Mouse (Mus musculus): ENCODE measurements around the gene Rtf2. TPM values are rescaled to one million over a fixed set of nuclear protein-coding genes. Genes with fewer than 3 reads are reported as not detected.

Gene Rtf2
- 10 to 100 TPM; 30.8 to 32.9 TPM for total RNA-seq (2021)
- long read RNA-seq, experiment 1, transcript Rtf2-201 (9 exons, 2,173 nt), result major isoform, 50 of 57 reads
- long read RNA-seq, experiment 1, partial matches to known transcripts, result 2 of 57 reads
- long read RNA-seq, experiment 1, other reads (novel, unspliced or antisense), result 5 of 57 reads
- long read RNA-seq, experiment 2, transcript Rtf2-201 (9 exons, 2,173 nt), result major isoform, 64 of 70 reads
- long read RNA-seq, experiment 2, partial matches to known transcripts, result 2 of 70 reads
- long read RNA-seq, experiment 2, other reads (novel, unspliced or antisense), result 4 of 70 reads

GRCm38 (mm10) chr2:172439843-172440639 lies at the start of gene Rtf2:
TSS of gene Rtf2 (plus strand) at chr2:172440556.
- DNase-seq, result peak; percentile 99
- intact Hi-C loops (cut with DNase I; ENCODE audit: low total_unique reads), result no loop called here

DNA sequence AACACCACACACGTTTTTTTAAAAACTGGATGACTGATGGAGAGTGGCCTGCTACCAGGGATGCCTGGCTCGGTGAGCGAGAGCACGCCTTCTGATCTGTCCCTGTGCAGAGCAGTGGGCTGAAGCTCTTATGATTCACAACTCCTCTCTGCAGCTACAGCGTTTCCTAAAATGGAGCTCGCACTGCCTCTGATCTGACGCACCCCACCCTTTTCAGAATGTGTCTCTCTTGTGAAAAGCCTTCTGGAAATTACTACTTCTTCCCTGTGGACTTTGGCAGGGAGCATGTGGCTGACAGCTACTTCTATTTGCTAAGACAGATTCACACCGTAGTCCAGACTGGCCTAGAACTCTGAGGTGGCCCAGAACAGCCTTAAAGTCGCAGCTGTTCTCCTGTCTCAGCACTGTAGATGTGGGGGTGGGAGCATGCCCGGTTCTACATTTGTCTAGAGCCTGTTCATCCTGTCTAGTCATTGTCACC lies 48.3 kb upstream of the Rtf2 start:
- intact Hi-C loops (cut with DNase I; ENCODE audit: low total_unique reads), result no loop called here
- no peak for DNase-seq

- no peak for DNase-seq
- intact Hi-C loops (cut with DNase I; ENCODE audit: low total_unique reads), result no loop called here
Measured at GRCm38 (mm10) chr2:172393391-172394051, 46.8 kb upstream of the Rtf2 start, which contains the start of gene Cass4. TSS of gene Cass4 (plus strand) at chr2:172393794.

DNA sequence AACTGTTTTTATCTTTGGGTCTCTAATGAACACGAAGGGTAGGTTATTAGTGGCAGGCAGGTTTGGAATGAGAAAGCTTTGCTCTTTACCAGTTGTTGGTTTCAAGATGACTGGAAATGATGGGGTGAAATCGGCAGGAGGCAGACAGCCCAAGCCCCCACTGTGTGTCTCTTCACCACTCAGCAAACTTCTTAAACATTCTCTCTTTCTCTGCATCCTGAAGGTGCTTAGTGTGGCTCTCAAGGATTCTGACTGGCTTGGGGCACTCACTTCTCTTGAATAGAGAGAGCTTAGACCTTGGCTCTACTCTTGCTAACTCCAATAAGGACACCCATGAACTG lies 46.3 kb upstream of the Rtf2 start:
- no peak for DNase-seq
- intact Hi-C loops (cut with DNase I; ENCODE audit: low total_unique reads), result no loop called here

DNA sequence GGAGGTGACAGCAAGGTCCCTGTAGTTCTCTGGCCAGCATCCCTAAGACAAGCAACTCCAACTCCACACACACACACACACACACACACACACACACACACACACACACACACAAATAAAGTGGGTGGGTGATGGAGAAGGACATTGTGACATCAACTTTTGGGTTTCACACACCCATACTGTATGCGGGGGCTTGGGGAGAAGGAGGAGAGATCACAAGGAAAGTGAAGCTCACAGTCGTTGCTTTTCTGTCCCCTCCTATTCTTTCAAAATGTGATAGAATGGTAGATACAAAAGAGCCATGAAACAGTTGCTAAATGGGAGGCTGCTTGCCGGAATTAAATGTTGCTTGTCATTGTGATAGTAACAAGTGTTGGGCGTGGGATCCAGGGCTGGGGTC lies 45.7 kb upstream of the Rtf2 start:
- intact Hi-C loops (cut with DNase I; ENCODE audit: low total_unique reads), result no loop called here
- DNase-seq, result no peak

- no peak for DNase-seq
- intact Hi-C loops (cut with DNase I; ENCODE audit: low total_unique reads), result no loop called here
Measured at GRCm38 (mm10) chr2:172395961-172396360, 44.4 kb upstream of the Rtf2 start.

DNA sequence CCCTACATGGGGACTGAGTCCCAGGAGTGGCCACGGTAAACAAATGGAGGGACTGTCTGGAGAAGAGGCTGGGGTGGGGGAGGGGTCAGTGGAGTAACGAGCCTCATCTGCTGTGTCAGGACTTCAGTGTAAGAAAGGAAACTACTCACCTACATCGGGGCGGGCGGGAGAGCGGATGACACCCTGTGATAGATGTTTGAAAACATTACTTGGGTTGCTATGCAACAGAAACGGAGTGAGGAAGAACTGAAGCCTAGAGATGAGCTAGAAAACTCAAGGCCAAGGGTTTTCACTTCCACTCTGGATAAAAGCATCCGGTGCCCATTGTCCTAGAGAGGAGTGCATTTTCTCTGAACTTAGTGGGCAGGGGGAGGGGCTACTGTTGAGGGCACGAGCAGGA lies 40.5 kb upstream of the Rtf2 start:
- intact Hi-C loops (cut with DNase I; ENCODE audit: low total_unique reads), result no loop called here
- no peak for DNase-seq

DNA sequence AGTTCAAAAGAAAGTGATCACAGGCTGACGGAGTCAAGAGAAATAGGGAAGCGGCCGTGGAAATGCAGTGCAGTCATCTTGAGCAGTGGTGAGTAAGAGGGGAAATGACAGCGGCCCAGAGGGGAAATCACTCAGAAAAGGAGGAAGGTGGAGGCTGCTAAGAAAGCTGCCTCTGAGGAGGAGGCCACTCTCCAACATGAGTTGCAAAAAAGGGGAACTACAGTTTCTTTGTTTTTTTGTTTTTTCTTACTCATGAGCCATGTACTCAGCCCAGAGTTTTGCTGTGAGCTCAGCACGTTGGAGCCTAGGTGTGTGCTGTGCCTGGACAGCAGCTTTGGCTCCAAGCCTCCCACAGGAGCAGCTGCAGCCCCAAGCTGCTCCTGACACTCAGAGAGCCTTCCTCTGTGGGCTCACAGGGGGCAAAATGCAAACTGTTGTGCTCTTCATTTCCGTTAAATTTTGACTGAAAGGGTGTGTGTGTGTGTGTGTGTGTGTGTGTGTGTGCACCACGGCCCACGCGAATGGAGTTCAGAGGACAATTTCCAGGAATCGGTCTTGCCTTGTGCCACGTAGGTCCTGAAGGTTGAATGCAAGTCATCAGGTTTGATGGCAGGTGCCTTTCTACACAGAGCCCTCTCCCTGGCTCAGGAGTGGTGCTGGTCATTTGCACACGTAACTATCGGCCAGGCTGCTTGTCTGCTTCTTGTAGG lies 39.1 kb upstream of the Rtf2 start:
- intact Hi-C loops (cut with DNase I; ENCODE audit: low total_unique reads), result no loop called here
- DNase-seq, result no peak

GRCm38 (mm10) chr2:172404239-172404638 lies 36.1 kb upstream of the Rtf2 start:
- intact Hi-C loops (cut with DNase I; ENCODE audit: low total_unique reads), result no loop called here
- DNase-seq, result no peak

DNA sequence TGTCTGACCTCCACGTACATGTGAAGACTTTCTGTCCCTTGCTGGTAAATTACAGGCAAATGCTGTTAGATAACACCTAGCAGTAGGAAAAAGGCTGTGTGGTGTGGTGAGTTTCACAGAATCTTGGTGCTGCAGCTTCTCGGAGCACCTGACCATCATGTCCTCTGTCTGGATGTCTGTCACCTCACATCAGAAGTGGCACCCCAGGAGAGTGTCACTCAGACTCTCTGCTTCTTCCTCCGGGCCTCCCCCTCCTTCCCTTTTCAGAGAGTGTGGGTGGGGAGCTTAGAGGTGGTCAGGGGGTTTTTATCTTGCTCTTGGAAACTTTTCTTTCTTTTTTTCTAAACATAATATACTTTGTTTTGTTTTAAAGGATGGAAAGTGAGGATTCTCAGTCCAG lies 35.3 kb upstream of the Rtf2 start:
- no peak for DNase-seq
- intact Hi-C loops (cut with DNase I; ENCODE audit: low total_unique reads), result no loop called here

- intact Hi-C loops (cut with DNase I; ENCODE audit: low total_unique reads), result no loop called here
- no peak for DNase-seq
Measured at GRCm38 (mm10) chr2:172406173-172406572, 34.2 kb upstream of the Rtf2 start.

DNA sequence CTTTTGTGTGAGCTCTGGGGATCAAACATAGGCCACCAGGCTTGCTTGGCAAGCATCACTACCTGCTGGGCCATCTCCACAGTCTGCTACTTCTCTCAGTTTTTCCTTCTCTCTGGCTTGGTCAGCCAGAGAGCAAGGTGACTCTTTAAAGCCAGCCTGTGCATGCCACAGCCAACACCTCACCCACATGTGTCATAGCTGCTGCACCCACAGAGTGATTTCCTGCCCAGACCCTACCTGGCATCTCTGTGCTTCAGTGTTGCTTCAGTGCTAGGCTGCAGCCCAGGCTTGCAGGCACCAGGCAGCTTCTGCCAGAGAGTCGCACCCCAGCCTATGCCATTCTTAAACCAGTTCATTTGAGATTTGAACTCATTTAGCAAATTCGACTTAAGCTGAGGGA lies 32.9 kb upstream of the Rtf2 start:
- DNase-seq, result no peak
- intact Hi-C loops (cut with DNase I; ENCODE audit: low total_unique reads), result no loop called here

- intact Hi-C loops (cut with DNase I; ENCODE audit: low total_unique reads), result no loop called here
- no peak for DNase-seq
Measured at GRCm38 (mm10) chr2:172410686-172411085, 29.7 kb upstream of the Rtf2 start.

DNA sequence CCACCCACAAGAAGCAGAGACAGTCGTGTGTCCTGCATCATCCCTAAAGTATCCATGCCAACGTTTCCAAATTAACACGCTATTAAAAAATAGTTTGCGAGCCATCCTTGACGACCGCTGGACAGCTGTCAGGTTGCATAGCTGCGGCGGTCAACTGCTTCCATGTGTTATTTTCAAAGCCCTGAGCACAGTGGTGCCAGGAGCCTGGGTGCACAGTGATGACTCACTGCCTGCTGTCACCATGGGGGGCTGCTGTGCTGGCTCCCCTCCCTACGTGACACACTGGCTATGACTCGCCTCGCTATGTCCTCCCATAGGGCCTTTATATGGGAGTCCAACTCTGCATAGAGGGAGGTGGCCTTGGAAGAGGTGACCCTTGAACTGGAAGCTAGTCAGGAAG lies 29.3 kb upstream of the Rtf2 start:
- no peak for DNase-seq
- intact Hi-C loops (cut with DNase I; ENCODE audit: low total_unique reads), result no loop called here

- intact Hi-C loops (cut with DNase I; ENCODE audit: low total_unique reads), result no loop called here
- no peak for DNase-seq
Measured at GRCm38 (mm10) chr2:172412454-172412853, 27.9 kb upstream of the Rtf2 start.

DNA sequence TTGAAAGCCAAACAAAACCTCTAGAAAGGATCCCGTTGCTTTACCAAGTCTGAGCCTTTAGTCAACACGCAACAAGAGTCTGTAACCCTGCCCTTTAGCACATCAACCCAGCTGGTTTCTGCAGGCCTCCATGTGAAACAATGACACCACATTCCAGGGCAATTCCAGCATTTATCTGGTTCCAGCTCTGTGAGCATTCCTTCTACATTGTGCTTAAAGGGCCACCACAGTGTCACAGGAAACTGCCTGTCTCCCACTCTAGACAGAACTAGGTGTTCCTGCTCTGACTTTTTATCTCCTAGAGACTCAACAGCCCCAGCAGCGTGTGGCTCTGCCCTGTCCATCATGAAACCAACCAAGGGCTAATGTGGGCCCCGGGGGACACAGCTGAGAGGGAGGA lies 27.1 kb upstream of the Rtf2 start:
- no peak for DNase-seq
- intact Hi-C loops (cut with DNase I; ENCODE audit: low total_unique reads), result no loop called here

DNA sequence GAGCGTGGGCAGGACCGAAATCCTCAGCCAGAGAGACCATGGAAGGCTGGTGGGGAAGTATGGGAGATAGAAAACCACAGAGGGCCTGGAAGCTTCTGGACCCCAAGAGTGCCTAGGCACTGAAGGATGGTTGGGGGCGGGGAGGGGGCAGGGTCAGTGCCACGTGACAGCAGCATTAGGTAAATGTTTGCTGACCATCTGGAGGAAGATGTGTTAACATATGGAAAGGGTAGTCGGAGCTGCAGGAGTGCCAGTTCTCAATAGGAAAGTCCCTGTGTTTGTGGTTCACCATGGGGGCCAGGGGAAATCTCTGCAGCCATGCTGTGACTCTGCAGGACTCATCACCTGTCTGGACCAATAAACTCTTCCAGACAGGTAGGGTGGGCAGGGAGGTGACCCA lies 26.5 kb upstream of the Rtf2 start:
- no peak for DNase-seq
- intact Hi-C loops (cut with DNase I; ENCODE audit: low total_unique reads), result no loop called here

DNA sequence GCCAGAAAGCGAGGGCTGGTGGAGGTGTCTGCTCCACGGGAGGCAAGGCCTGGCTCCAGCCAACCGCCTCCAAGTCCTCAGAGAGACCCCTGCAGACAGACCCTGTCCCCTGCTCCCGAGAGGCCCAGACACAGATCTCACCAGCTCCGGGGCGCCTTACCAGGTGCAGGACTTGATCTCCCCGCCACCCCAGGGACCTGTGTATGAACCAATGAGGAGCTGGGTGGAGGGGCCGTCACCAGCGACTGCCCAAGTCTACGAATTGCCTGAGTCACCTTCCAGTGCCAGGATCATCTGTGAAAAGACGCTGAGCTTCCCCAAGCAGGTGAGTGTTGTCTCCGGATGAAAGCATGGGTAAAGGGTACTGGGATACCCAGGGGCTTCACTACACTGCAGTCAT lies 24.1 kb upstream of the Rtf2 start:
- intact Hi-C loops (cut with DNase I; ENCODE audit: low total_unique reads), result no loop called here
- no peak for DNase-seq

DNA sequence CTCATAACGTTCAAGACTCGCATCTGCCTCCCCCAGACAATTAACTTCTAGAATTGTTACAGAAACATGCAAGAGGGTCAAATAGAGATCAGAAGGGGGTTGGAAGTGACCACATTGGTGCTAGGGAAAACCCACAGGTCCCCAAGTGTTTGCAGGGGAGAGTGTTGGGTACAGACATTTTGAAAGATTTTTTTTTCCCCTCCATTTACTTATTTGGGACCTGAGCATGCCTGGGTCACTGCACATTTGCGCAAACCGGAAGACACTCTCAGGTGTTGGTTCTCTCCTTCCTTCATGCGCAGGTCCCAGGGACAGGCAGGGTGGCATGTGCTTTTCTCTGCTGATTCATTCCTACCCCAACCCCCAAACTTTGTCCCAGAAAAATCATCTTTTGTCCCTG lies 23.5 kb upstream of the Rtf2 start:
- no peak for DNase-seq
- intact Hi-C loops (cut with DNase I; ENCODE audit: low total_unique reads), result no loop called here

- intact Hi-C loops (cut with DNase I; ENCODE audit: low total_unique reads), result no loop called here
- DNase-seq, result no peak
Measured at GRCm38 (mm10) chr2:172418208-172418607, 22.1 kb upstream of the Rtf2 start.
